Mouse (Mus musculus): ENCODE measurements around the gene Acot8.

- TF ChIP-seq CTCF (IDR thresholded peaks at IDR 0.05; ENCODE audit: low read depth), result no peak
- TF ChIP-seq EP300 (IDR thresholded peaks at IDR 0.05; ENCODE audit: low read depth), result no peak
Observed at GRCm38 (mm10) chr2:164770279-164770678, 34.4 kb downstream of the Acot8 start.

Measured in liver, postnatal 0 days (tissue).